Mouse (Mus musculus) granulocyte monocyte progenitor cell, adult 5-6 weeks (primary cell): ENCODE measurements around the gene Tapbpl. TPM values are rescaled to one million over a fixed set of nuclear protein-coding genes. Genes with fewer than 3 reads are reported as not detected.

ENCODE experiments used
- ATAC-seq: replicated peaks from 2 replicates; pipeline ENCODE4 v1.8.0; 2016; ENCODE audit warnings: mild to moderate bottlenecking, moderate TSS enrichment, inconsistent platforms; ENCODE audit not compliant: poor library complexity, severe bottlenecking
- total RNA-seq, 2 experiments: library from RNA; stranded (forward) in 1 of 2; stranded (reverse) in 1 of 2; fragments of 200-712, 200-1000 nt in 1 of 2; fragments of >200 nt in 1 of 2; fragmentation: Nextera tagmentation in 1 of 2; gene quantifications; 2 replicates each; pipeline ENCODE4 v1.2.3; 2014 to 2017

The Tapbpl gene
- total RNA-seq, 2 experiments from 2014 or later = 13.8 to 16.5 TPM

- no peak for ATAC-seq
These were observed 18.5 kb downstream of the Tapbpl start for GRCm38 (mm10) chr6:125213129-125213528.

- no peak for ATAC-seq
These were observed 19.0 kb downstream of the Tapbpl start for GRCm38 (mm10) chr6:125212621-125213020.

GRCm38 (mm10) chr6:125210436-125210835 lies 21.2 kb downstream of the Tapbpl start:
- ATAC-seq = no peak

GRCm38 (mm10) chr6:125197166-125197565 lies 34.5 kb downstream of the Tapbpl start:
- ATAC-seq = no peak

GRCm38 (mm10) chr6:125196301-125196700 lies 35.4 kb downstream of the Tapbpl start:
- ATAC-seq = no peak

GRCm38 (mm10) chr6:125195541-125196075 lies 36.1 kb downstream of the Tapbpl start:
- no peak for ATAC-seq

- ATAC-seq = no peak
These were observed 38.3 kb downstream of the Tapbpl start for GRCm38 (mm10) chr6:125193390-125193789.

GRCm38 (mm10) chr6:125192841-125193240 lies 38.8 kb downstream of the Tapbpl start:
- no peak for ATAC-seq

- peak; percentile 76 for ATAC-seq
These were observed 39.5 kb downstream of the Tapbpl start for GRCm38 (mm10) chr6:125192016-125192714.

GRCm38 (mm10) chr6:125191332-125192015 lies 40.2 kb downstream of the Tapbpl start, which contains the start of the genes Ncapd2 and Mrpl51:
TSS of gene Ncapd2 (minus strand) at chr6:125191701.
TSS of gene Mrpl51 (plus strand) at chr6:125191801.
- ATAC-seq = peak; percentile 90

GRCm38 (mm10) chr6:125190816-125191215 lies 40.8 kb downstream of the Tapbpl start:
- ATAC-seq = no peak

- no peak for ATAC-seq
These were observed 45.5 kb downstream of the Tapbpl start for GRCm38 (mm10) chr6:125186203-125186602.

- no peak for ATAC-seq
These were observed 49.5 kb downstream of the Tapbpl start for GRCm38 (mm10) chr6:125182133-125182532.

- no peak for ATAC-seq
These were observed 52.1 kb downstream of the Tapbpl start for GRCm38 (mm10) chr6:125179601-125180000.

GRCm38 (mm10) chr6:125175469-125175868 lies 56.2 kb downstream of the Tapbpl start:
- no peak for ATAC-seq

Other genes with a start within 250 kb of the Tapbpl start
- gene Pianp, start 235.2 kb downstream of the Tapbpl start, total RNA-seq (2014; fragmentation: Nextera tagmentation) = not detected in 2 replicates
- not detected in 2 replicates for gene Pianp, start 235.2 kb downstream of the Tapbpl start, total RNA-seq (2017)
- gene Zfp384, start 222.7 kb downstream of the Tapbpl start, total RNA-seq (2014; fragmentation: Nextera tagmentation) = 75.9 and 87.6 TPM in 2 replicates
- gene Zfp384, start 222.7 kb downstream of the Tapbpl start, total RNA-seq (2017) = 24.3 and 31.9 TPM in 2 replicates
- gene Ing4, start 192.1 kb downstream of the Tapbpl start, total RNA-seq (2014; fragmentation: Nextera tagmentation) = 49.2 and 55.8 TPM in 2 replicates
- gene Ing4, start 192.1 kb downstream of the Tapbpl start, total RNA-seq (2017) = 34.7 and 40.2 TPM in 2 replicates
- 10.6 and 17.5 TPM in 2 replicates for gene Acrbp, start 182.2 kb downstream of the Tapbpl start, total RNA-seq (2014; fragmentation: Nextera tagmentation)
- 1.3 and 3.9 TPM in 2 replicates for gene Acrbp, start 182.2 kb downstream of the Tapbpl start, total RNA-seq (2017)
- gene Lpar5, start 163.9 kb downstream of the Tapbpl start, total RNA-seq (2014; fragmentation: Nextera tagmentation) = 8.7 and 13.4 TPM in 2 replicates
- gene Lpar5, start 163.9 kb downstream of the Tapbpl start, total RNA-seq (2017) = 2.7 and 5.2 TPM in 2 replicates
- gene Chd4, start 135.9 kb downstream of the Tapbpl start, total RNA-seq (2014; fragmentation: Nextera tagmentation) = 136 and 161 TPM in 2 replicates
- 246 and 373 TPM in 2 replicates for gene Chd4, start 135.9 kb downstream of the Tapbpl start, total RNA-seq (2017)
- 65.6 and 82.8 TPM in 2 replicates for gene Nop2, start 100.0 kb downstream of the Tapbpl start, total RNA-seq (2014; fragmentation: Nextera tagmentation)
- 79.2 and 82.4 TPM in 2 replicates for gene Nop2, start 100.0 kb downstream of the Tapbpl start, total RNA-seq (2017)
- gene Iffo1, start 86.6 kb downstream of the Tapbpl start, total RNA-seq (2014; fragmentation: Nextera tagmentation) = 26.4 and 37.4 TPM in 2 replicates
- 11.8 and 14.0 TPM in 2 replicates for gene Iffo1, start 86.6 kb downstream of the Tapbpl start, total RNA-seq (2017)
- gene Gapdh, start 65.4 kb downstream of the Tapbpl start, total RNA-seq (2014; fragmentation: Nextera tagmentation) = 2,842 and 3,031 TPM in 2 replicates
- 1,694 and 2,022 TPM in 2 replicates for gene Gapdh, start 65.4 kb downstream of the Tapbpl start, total RNA-seq (2017)
- gene Ncapd2, start 40.2 kb downstream of the Tapbpl start, total RNA-seq (2014; fragmentation: Nextera tagmentation) = 242 and 263 TPM in 2 replicates
- gene Ncapd2, start 40.2 kb downstream of the Tapbpl start, total RNA-seq (2017) = 242 and 288 TPM in 2 replicates
- gene Mrpl51, start 40.1 kb downstream of the Tapbpl start, total RNA-seq (2014; fragmentation: Nextera tagmentation) = 117 and 197 TPM in 2 replicates
- 121 and 155 TPM in 2 replicates for gene Mrpl51, start 40.1 kb downstream of the Tapbpl start, total RNA-seq (2017)
- 26.0 and 40.2 TPM in 2 replicates for gene Vamp1, start 16.3 kb downstream of the Tapbpl start, total RNA-seq (2014; fragmentation: Nextera tagmentation)
- gene Vamp1, start 16.3 kb downstream of the Tapbpl start, total RNA-seq (2017) = 6.3 and 7.1 TPM in 2 replicates
- gene Cd27, start 5.2 kb upstream of the Tapbpl start, total RNA-seq (2014; fragmentation: Nextera tagmentation) = 50.7 and 62.0 TPM in 2 replicates
- gene Cd27, start 5.2 kb upstream of the Tapbpl start, total RNA-seq (2017) = 34.7 and 55.2 TPM in 2 replicates
- gene Tuba3a, start 54.2 kb upstream of the Tapbpl start, total RNA-seq (2014; fragmentation: Nextera tagmentation) = not detected in 2 replicates
- not detected in 2 replicates for gene Tuba3a, start 54.2 kb upstream of the Tapbpl start, total RNA-seq (2017)
- 36.4 and 50.3 TPM in 2 replicates for gene Ltbr, start 82.0 kb upstream of the Tapbpl start, total RNA-seq (2014; fragmentation: Nextera tagmentation)
- gene Ltbr, start 82.0 kb upstream of the Tapbpl start, total RNA-seq (2017) = 29.9 and 36.3 TPM in 2 replicates
- gene Scnn1a, start 88.8 kb upstream of the Tapbpl start, total RNA-seq (2014; fragmentation: Nextera tagmentation) = 16.2 and 18.9 TPM in 2 replicates
- 1.4 and 1.8 TPM in 2 replicates for gene Scnn1a, start 88.8 kb upstream of the Tapbpl start, total RNA-seq (2017)
- gene Tnfrsf1a, start 117.5 kb upstream of the Tapbpl start, total RNA-seq (2014; fragmentation: Nextera tagmentation) = 89.1 and 104 TPM in 2 replicates
- gene Tnfrsf1a, start 117.5 kb upstream of the Tapbpl start, total RNA-seq (2017) = 54.4 and 88.8 TPM in 2 replicates
- gene Plekhg6, start 148.9 kb upstream of the Tapbpl start, total RNA-seq (2014; fragmentation: Nextera tagmentation) = not detected in 2 replicates
- not detected in 2 replicates for gene Plekhg6, start 148.9 kb upstream of the Tapbpl start, total RNA-seq (2017)